Mouse (Mus musculus) midbrain, embryonic 11.5 days (tissue): Measurements from ENCODE around the gene Neurl1b. TPM values are rescaled to one million over a fixed set of nuclear protein-coding genes. Genes with fewer than 3 reads are reported as not detected.

ENCODE experiments used
- ATAC-seq: fragments of 200-750 bp; cut with Nextera tagmentation; 2 replicates; pipeline ENCODE4 v1.8.0; 2017; ENCODE audit warnings: moderate TSS enrichment, moderate library complexity; ENCODE audit not compliant: low FRiP score
- DNase-seq: peaks from one replicate; pipeline ENCODE4 v3.0.0; 2015; ENCODE audit warnings: low spot score; ENCODE audit errors: missing footprints
- H3K27ac ChIP-seq: fragments of 300-500 bp; sonication (generic); 2 replicates; pipeline ENCODE4 v1.5.1; 2014; ENCODE audit warnings: low read depth, low read length
- H3K27me3 ChIP-seq: fragments of 300-500 bp; sonication (generic); 2 replicates; pipeline ENCODE4 v1.6.1; 2014; ENCODE audit warnings: mild to moderate bottlenecking, low read length, moderate library complexity, mixed read lengths; ENCODE audit not compliant: control insufficient read depth, insufficient read depth
- H3K36me3 ChIP-seq: fragments of 300-500 bp; sonication (generic); 2 replicates; pipeline ENCODE4 v1.6.1; 2014; ENCODE audit warnings: mild to moderate bottlenecking, low read length, moderate library complexity, mixed read lengths; ENCODE audit not compliant: control insufficient read depth, insufficient read depth
- H3K4me1 ChIP-seq: fragments of 300-500 bp; sonication (generic); 2 replicates; pipeline ENCODE4 v1.6.1; 2014; ENCODE audit warnings: low read length; ENCODE audit not compliant: control insufficient read depth, insufficient read depth
- H3K4me2 ChIP-seq: fragments of 300-500 bp; sonication (generic); 2 replicates; pipeline ENCODE4 v1.6.1; 2014; ENCODE audit warnings: mild to moderate bottlenecking, moderate library complexity
- H3K4me3 ChIP-seq: fragments of 300-500 bp; sonication (generic); 2 replicates; pipeline ENCODE4 v1.5.1; 2014; ENCODE audit warnings: low read depth, low read length
- H3K9ac ChIP-seq: fragments of 300-500 bp; sonication (generic); 2 replicates; pipeline ENCODE4 v1.6.1; 2014; ENCODE audit warnings: low read length
- H3K9me3 ChIP-seq: fragments of 300-500 bp; sonication (generic); 2 replicates; pipeline ENCODE4 v1.6.1; 2016; ENCODE audit warnings: low read length; ENCODE audit not compliant: control insufficient read depth
- WGBS: fragments of 180-500 bp; shearing (Covaris S2); extraction: QIAGEN DNeasy Blood & Tissue Kit; methylation state at CpG from one replicate; pipeline ENCODE4 v1.1.7; 2014; 5-methylcytosine and 5-hydroxymethylcytosine counted together
- polyA plus RNA-seq: library from polyadenylated mRNA; unstranded; fragments of >200 nt; fragmentation: Nextera tagmentation; extraction: Ambion mirVana; gene quantifications from 2 replicates; pipeline ENCODE4 v1.2.1, GENCODE M21; 2014

Neurl1b gene
- polyA plus RNA-seq, 1 experiment from 2014 or later: 0.18 TPM

GRCm38 (mm10) chr17:26458049-26458448 lies 43.4 kb downstream of the Neurl1b start:
- H3K36me3 ChIP-seq: no peaks in the 10 kb centered on the region
- 70% methylated on average over 7 of the region's 7 CpGs for WGBS
- H3K4me1 ChIP-seq: no peaks in the 10 kb centered on the region
- no peak overlapping the region for H3K4me3 ChIP-seq
- no peak overlapping the region for H3K27ac ChIP-seq
- no peaks in the 10 kb centered on the region for H3K27me3 ChIP-seq
- H3K9me3 ChIP-seq: no peaks in the 10 kb centered on the region
- ATAC-seq: no peak
- H3K4me2 ChIP-seq: no peak overlapping the region
- DNase-seq: peak; percentile 71
- no peak overlapping the region for H3K9ac ChIP-seq

DNA sequence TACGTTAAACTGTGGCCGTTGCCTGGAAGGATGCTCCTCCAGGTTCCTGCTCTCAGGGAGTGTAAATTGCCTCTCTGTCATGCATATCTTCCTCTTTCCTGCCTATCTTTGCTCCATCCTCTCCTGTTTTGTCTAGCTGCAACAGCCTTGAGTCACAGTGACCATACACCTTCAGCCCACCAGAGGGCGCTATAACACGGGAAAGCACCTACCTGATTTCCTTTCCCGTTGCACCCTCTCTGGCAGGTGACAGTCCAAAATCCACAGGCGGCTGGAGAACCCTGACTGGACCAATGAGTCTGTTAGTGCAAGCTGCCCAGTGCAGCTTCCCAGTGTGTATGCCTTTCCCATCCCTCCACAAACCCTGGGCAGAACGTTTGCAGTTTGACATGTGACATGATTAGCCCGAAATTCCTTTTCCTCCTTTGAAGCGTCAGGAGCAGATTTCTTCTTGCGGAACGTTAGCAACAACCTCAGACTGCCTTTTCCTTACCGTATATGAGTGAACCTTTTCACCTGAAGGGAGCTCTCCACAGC lies 48.1 kb downstream of the Neurl1b start:
- ATAC-seq: no peak
- DNase-seq: peak; percentile 92
- Histone ChIP-seq H3K9ac (no peak overlapping the region), H3K4me3 (no peak overlapping the region), H3K4me1 (no peaks in the 10 kb centered on the region), H3K27me3 (no peaks in the 10 kb centered on the region), H3K27ac (no peak overlapping the region), H3K9me3 (no peaks in the 10 kb centered on the region), H3K36me3 (no peaks in the 10 kb centered on the region), H3K4me2 (no peak overlapping the region)
- 28% methylated on average over 12 of the region's 12 CpGs for WGBS

GRCm38 (mm10) chr17:26463432-26463831 lies 48.8 kb downstream of the Neurl1b start:
- H3K27me3 ChIP-seq: no peaks in the 10 kb centered on the region
- ATAC-seq: no peak
- no peak overlapping the region for H3K9ac ChIP-seq
- no peaks in the 10 kb centered on the region for H3K36me3 ChIP-seq
- no peak for DNase-seq
- no peak overlapping the region for H3K27ac ChIP-seq
- no peaks in the 10 kb centered on the region for H3K4me1 ChIP-seq
- no peaks in the 10 kb centered on the region for H3K9me3 ChIP-seq
- H3K4me2 ChIP-seq: no peak overlapping the region
- no peak overlapping the region for H3K4me3 ChIP-seq
- WGBS: 81% methylated on average over 5 of the region's 5 CpGs

- H3K36me3 ChIP-seq: no peaks in the 10 kb centered on the region
- 61% methylated on average over 4 of the region's 4 CpGs for WGBS
- no peak overlapping the region for H3K9ac ChIP-seq
- no peak overlapping the region for H3K4me3 ChIP-seq
- no peak for ATAC-seq
- no peak overlapping the region for H3K27ac ChIP-seq
- DNase-seq: no peak
- no peaks in the 10 kb centered on the region for H3K9me3 ChIP-seq
- H3K4me1 ChIP-seq: no peaks in the 10 kb centered on the region
- no peaks in the 10 kb centered on the region for H3K27me3 ChIP-seq
- no peak overlapping the region for H3K4me2 ChIP-seq
Measured at GRCm38 (mm10) chr17:26463984-26464383, 49.4 kb downstream of the Neurl1b start.

DNA sequence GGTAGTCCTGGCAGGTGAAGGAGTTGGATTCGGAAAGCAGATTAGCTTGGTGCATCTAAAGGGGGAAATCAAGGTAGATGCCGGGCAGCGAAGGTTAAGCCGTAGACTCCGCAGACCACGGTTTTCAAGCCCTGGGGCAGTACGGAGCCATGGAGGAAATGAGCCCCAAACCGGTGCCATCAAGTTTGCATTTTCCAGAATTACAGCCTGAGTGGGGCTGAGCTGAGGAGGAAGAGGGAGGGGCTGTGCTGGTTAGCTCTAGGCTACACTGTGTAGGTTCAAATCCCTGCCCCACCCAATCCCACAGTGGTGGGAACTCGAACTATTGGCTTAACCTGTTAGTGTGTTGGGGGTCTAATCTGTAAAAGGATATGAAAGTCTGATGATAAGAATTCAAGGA lies 49.9 kb downstream of the Neurl1b start:
- H3K36me3 ChIP-seq: no peaks in the 10 kb centered on the region
- H3K9ac ChIP-seq: no peak overlapping the region
- ATAC-seq (no peak), DNase-seq (no peak)
- no peak overlapping the region for H3K27ac ChIP-seq
- H3K4me3 ChIP-seq: no peak overlapping the region
- 86% methylated on average over 9 of the region's 9 CpGs for WGBS
- H3K4me2 ChIP-seq: no peak overlapping the region
- H3K9me3 ChIP-seq: no peaks in the 10 kb centered on the region
- H3K27me3 ChIP-seq: no peaks in the 10 kb centered on the region
- no peaks in the 10 kb centered on the region for H3K4me1 ChIP-seq

- Histone ChIP-seq H3K27me3 (no peaks in the 10 kb centered on the region), H3K27ac (no peak overlapping the region), H3K4me3 (no peak overlapping the region), H3K4me2 (no peak overlapping the region), H3K4me1 (no peaks in the 10 kb centered on the region), H3K9ac (no peak overlapping the region), H3K36me3 (no peaks in the 10 kb centered on the region), H3K9me3 (no peaks in the 10 kb centered on the region)
- WGBS: 80% methylated on average over 7 of the region's 7 CpGs
- DNase-seq: no peak
- no peak for ATAC-seq
Measured at GRCm38 (mm10) chr17:26464972-26465371, 50.3 kb downstream of the Neurl1b start.

- Histone ChIP-seq H3K27me3 (no peaks in the 10 kb centered on the region), H3K4me3 (no peak overlapping the region), H3K4me2 (peak overlapping the region; percentile 1; the same call in 1 of the 2 replicates), H3K9me3 (no peaks in the 10 kb centered on the region), H3K4me1 (no peaks in the 10 kb centered on the region), H3K27ac (no peak overlapping the region), H3K36me3 (no peaks in the 10 kb centered on the region), H3K9ac (no peak overlapping the region)
- ATAC-seq (peak; percentile 50; the same call in 1 of the 2 replicates), DNase-seq (peak; percentile 97)
- 7% methylated on average over 4 of the region's 4 CpGs for WGBS
Measured at GRCm38 (mm10) chr17:26466741-26467150, 52.1 kb downstream of the Neurl1b start.

DNA sequence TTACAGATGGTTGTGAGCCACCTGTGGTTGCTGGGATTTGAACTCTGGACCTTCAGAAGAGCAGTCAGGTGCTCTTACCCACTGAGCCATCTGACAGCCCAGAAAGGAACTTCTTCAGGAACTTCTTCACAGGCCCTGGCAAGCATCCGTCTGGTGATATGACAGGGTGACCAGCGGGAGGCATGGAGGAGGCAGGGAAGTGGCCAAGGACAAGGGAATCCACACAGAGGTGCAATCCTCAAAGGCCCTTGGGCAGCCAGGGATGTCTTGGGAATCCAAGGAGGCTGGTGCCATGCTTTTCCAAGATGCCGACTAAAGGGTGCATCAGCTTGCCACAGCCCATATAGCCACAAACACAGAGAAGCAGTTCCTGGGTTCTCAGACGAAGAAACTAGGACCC lies 53.0 kb downstream of the Neurl1b start:
- Histone ChIP-seq H3K9me3 (no peaks in the 10 kb centered on the region), H3K27me3 (no peaks in the 10 kb centered on the region), H3K4me3 (no peak overlapping the region), H3K36me3 (no peaks in the 10 kb centered on the region), H3K4me1 (no peaks in the 10 kb centered on the region), H3K4me2 (no peak overlapping the region), H3K9ac (no peak overlapping the region), H3K27ac (no peak overlapping the region)
- DNase-seq: no peak
- WGBS: 86% methylated on average over 4 of the region's 4 CpGs
- ATAC-seq: no peak

DNA sequence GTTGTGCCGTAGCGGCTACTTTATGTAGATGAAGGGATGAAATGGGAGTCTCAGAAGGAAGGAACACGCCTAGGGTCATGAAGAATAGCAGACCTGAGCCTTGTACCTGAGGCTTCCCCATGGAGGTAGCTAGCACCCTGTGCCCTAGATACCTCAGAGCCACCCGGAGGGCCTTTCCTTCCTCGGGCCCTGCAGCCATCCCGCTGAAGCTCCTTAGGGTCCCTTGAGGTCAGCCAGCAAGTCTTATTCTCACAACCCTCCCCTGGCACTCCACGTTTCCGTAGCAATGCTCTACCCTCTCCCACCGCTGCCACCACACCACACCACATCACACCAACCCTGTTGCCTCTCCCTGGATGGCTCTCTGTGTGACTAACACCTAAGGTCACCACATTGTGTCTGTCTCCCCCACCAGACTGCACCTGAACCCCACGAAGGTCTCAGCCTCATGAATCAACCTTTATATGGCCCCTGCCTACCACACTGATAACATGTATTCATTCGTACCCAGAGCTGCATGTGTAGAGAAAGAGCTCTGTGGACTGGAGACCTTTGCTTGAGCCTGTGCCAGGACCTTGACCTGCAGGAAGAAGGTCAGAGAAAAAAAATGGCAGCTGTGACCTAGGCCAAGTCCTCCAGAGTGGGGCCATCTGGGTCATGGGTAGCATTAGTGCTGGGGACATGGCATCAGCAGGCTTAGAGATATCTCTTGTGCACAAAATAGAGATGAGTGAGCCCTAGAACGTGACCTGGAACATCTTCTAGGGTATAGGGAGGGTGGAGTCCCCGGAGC lies 53.7 kb downstream of the Neurl1b start:
- no peak overlapping the region for H3K9ac ChIP-seq
- DNase-seq (no peak), ATAC-seq (no peak)
- no peak overlapping the region for H3K27ac ChIP-seq
- WGBS: 90% methylated on average over 13 of the region's 13 CpGs
- no peak overlapping the region for H3K4me2 ChIP-seq
- H3K9me3 ChIP-seq: no peaks in the 10 kb centered on the region
- H3K27me3 ChIP-seq: no peaks in the 10 kb centered on the region
- no peaks in the 10 kb centered on the region for H3K4me1 ChIP-seq
- H3K4me3 ChIP-seq: no peak overlapping the region
- no peaks in the 10 kb centered on the region for H3K36me3 ChIP-seq
